Mouse (Mus musculus) liver, embryonic 18 days (tissue): ENCODE data around the gene Fam83b. TPM values are rescaled to one million over a fixed set of nuclear protein-coding genes. Genes with fewer than 3 reads are reported as not detected.

Source experiments
- polyA plus RNA-seq: library from polyadenylated mRNA; depleted of rRNA; stranded (reverse); fragments of >200 nt; gene quantifications from 2 replicates; pipeline ENCODE4 v1.2.3, GENCODE M21; 2012; rRNA removed

Fam83b gene
- 0.08 and 0.10 TPM in 2 replicates for polyA plus RNA-seq

GRCm38 (mm10) chr9:76566515-76567280 lies at the start of gene Fam83b:
Fam83b (minus strand) TSS chr9:76567116.

Other genes starting within 250 kb of the Fam83b start
- gene Hcrtr2, start 243.3 kb downstream of the Fam83b start, polyA plus RNA-seq = 0.02 TPM in 2 replicates